Mouse (Mus musculus) megakaryocyte, embryonic 14.5 days (primary cell): ENCODE measurements around the gene Spaca3.

ENCODE experiments used
- FLI1 ChIP-seq: IDR thresholded peaks from 2 replicates; pipeline ENCODE4 v1.6.1; 2012; ENCODE audit warnings: low read length, inconsistent platforms, mixed read lengths
- GATA1 ChIP-seq: IDR thresholded peaks from 3 replicates; pipeline ENCODE4 v1.6.1; 2012; ENCODE audit warnings: mixed read lengths, low read length, inconsistent platforms, borderline replicate concordance

DNA sequence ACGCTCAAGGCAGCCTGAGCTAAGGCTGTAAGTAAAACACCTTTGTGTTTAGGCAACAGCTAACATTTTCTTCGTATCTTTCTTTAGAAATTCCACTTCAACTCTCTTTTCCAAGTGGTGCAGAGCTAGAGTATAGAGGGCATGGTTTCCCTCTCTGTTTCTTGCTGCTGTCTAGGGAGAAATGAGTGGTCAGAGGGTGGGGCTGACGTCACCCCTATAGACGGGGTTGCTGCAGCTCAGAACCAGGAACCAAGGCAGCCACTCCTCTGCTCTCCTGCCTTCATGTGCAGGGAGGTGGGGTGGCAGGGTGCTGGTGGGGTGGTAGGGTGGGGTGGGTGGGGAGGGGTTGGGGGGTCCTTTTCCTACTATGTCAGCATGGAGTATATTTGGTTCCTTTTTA is 22.3 kb upstream of the Spaca3 start:
- no peak for TF ChIP-seq GATA1
- no peak for TF ChIP-seq FLI1
